Mouse (Mus musculus): ENCODE results near the gene Slc7a1.

DNA sequence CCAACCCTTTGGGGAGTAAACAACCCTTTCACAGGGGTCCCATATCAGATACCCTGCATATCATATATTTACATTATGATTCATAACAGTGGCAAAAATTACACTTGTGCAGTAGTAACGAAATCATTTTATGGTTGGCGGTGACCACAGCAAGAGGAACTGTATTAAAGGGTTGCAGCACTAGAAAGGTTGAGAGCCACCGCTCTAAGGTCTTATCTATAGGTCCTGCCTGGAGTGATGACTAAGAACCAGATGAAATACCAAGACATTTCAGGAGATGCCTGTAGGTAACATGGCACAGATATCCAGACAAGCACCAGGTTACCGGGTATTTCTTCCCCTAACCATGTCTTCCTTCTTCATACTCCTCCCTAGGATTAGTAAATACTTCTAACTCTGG is 2.3 kb downstream of the Slc7a1 start:
- TF ChIP-seq POLR2A (IDR thresholded peaks at IDR 0.05; ENCODE audit: low read depth, low read length): no peak
- TF ChIP-seq CTCF (IDR thresholded peaks at IDR 0.05; ENCODE audit: extremely low read depth, insufficient read depth, insufficient read length, insufficient replicate concordance): no peak

All from spleen, adult 2 months (tissue).